Mouse (Mus musculus) liver, embryonic 13.5 days (tissue): ENCODE data around the gene Hscb. TPM values are rescaled to one million over a fixed set of nuclear protein-coding genes. Genes with fewer than 3 reads are reported as not detected.
"Not testable (repeated sequence)": the region's sequence is repeated elsewhere in the genome, so short reads cannot be mapped to it uniquely, and the experiment has no call there.

ENCODE experiments used
- ATAC-seq: fragments of 200-750 bp; cut with Nextera tagmentation; 2 replicates; pipeline ENCODE4 v1.8.0; 2017; ENCODE audit warnings: low read depth, mild to moderate bottlenecking, moderate number of reproducible peaks, moderate library complexity
- DNase-seq: peaks from one replicate; pipeline ENCODE4 v3.0.0; 2022
- H3K27ac ChIP-seq: fragments of 300-500 bp; sonication (generic); 2 replicates; pipeline ENCODE4 v1.5.1; 2015; ENCODE audit warnings: moderate library complexity, mild to moderate bottlenecking, inconsistent platforms
- H3K27me3 ChIP-seq: fragments of 300-500 bp; sonication (generic); 2 replicates; pipeline ENCODE4 v1.6.1; 2015; ENCODE audit warnings: mild to moderate bottlenecking, inconsistent platforms
- H3K36me3 ChIP-seq: fragments of 300-500 bp; sonication (generic); 2 replicates; pipeline ENCODE4 v1.6.1; 2015; ENCODE audit warnings: mild to moderate bottlenecking, inconsistent platforms
- H3K4me1 ChIP-seq: fragments of 300-500 bp; sonication (generic); replicated peaks from 2 replicates; pipeline ENCODE4 v1.6.1; 2015; ENCODE audit warnings: inconsistent platforms
- H3K4me2 ChIP-seq: fragments of 300-500 bp; sonication (generic); 2 replicates; pipeline ENCODE4 v1.6.1; 2015; ENCODE audit warnings: inconsistent platforms, mild to moderate bottlenecking, moderate library complexity
- H3K4me3 ChIP-seq: fragments of 300-500 bp; sonication (generic); replicated peaks from 2 replicates; pipeline ENCODE4 v1.5.1; 2015; ENCODE audit warnings: mild to moderate bottlenecking, inconsistent platforms
- H3K9ac ChIP-seq: fragments of 300-500 bp; sonication (generic); 2 replicates; pipeline ENCODE4 v1.6.1; 2015; ENCODE audit warnings: mild to moderate bottlenecking, inconsistent platforms
- H3K9me3 ChIP-seq: fragments of 300-500 bp; sonication (generic); replicated peaks from 2 replicates; pipeline ENCODE4 v1.6.1; 2016; ENCODE audit warnings: inconsistent platforms
- WGBS: fragments of 180-500 bp; shearing (Covaris S2); methylation state at CpG from one replicate; pipeline ENCODE4 v1.1.7; 2015; ENCODE audit not compliant: insufficient replicate concordance; 5-methylcytosine and 5-hydroxymethylcytosine counted together
- polyA plus RNA-seq: library from polyadenylated mRNA; unstranded; fragments of >200 nt; fragmentation: Nextera tagmentation; extraction: Ambion mirVana; gene quantifications from 2 replicates; pipeline ENCODE4 v1.2.1, GENCODE M21; 2015

Gene Hscb
- polyA plus RNA-seq, 1 experiment from 2014 or later: 62.4 TPM

DNA sequence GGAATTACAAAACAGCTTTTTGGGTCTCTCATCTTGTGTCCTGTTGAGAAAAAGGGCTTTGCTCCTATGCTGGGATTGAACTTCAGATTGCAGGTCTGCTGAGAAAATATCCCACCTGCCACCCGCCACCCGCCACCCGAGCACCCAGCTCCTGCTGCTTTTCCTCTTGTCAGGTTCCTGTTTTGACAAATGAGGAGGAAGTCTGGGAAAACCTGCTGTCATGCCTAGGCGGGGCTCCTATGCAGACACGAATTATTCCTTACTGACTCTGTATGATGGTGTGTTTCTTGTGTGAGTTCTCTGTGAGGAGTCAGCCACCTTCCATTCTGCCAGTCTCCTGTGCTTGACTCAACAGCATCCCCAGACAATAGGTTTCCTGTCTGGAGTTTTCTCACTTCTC lies 20.9 kb upstream of the Hscb start:
- peaks cover 94% of the 10 kb centered on the region for H3K36me3 ChIP-seq

DNA sequence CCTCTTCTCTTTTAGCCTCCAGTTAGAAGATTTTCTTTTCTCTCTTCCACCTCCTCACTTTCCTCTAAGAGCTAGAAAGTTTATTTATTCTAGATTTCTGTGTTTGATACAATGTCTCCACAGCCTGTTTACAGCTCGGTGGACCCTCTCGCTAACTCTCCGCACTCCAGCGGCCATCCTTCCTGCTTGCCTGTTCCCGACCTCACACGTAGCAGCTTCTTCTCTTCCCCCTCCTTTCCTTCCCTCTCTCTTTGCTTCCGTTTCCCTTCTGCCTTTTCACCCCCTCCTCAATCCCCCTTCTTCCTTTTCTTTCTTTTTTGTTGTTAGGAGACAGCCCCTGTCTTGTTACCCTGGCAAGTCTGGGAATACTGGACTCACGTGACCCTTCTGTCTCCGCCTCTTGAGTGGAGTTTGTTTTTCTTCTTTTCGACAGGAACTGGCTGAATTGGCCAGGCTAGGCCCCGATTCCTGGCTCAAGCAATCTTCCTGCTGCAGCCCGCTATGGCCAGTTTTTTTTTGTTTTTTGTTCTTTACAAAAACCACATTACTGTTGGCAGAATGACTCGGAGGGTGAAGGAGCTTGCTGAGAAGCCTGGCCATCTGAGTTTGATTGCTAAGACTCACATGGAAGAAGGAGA lies 19.6 kb upstream of the Hscb start:
- ATAC-seq: no peak
- H3K9ac ChIP-seq: no peak overlapping the region
- no peaks in the 10 kb centered on the region for H3K27me3 ChIP-seq
- H3K36me3 ChIP-seq: peaks cover 96% of the 10 kb centered on the region
- no peak for DNase-seq
- no peak overlapping the region for H3K4me2 ChIP-seq
- no peaks in the 10 kb centered on the region; the same call in 1 of the 2 replicates for H3K4me1 ChIP-seq
- no peaks in the 10 kb centered on the region for H3K9me3 ChIP-seq
- no peak overlapping the region for H3K4me3 ChIP-seq
- WGBS: 69% methylated on average over 13 of the region's 13 CpGs
- no peak overlapping the region for H3K27ac ChIP-seq

More for the DNA sequence above, 20.9 kb upstream of the Hscb start:
- WGBS: 79% methylated on average over 5 of the region's 5 CpGs
- no peak for ATAC-seq
- H3K4me1 ChIP-seq: no peaks in the 10 kb centered on the region; the same call in 1 of the 2 replicates
- DNase-seq: no peak
- no peaks in the 10 kb centered on the region for H3K27me3 ChIP-seq
- H3K9ac ChIP-seq: no peak overlapping the region
- H3K9me3 ChIP-seq: no peaks in the 10 kb centered on the region
- H3K27ac ChIP-seq: no peak overlapping the region
- no peak overlapping the region for H3K4me3 ChIP-seq
- no peak overlapping the region for H3K4me2 ChIP-seq

DNA sequence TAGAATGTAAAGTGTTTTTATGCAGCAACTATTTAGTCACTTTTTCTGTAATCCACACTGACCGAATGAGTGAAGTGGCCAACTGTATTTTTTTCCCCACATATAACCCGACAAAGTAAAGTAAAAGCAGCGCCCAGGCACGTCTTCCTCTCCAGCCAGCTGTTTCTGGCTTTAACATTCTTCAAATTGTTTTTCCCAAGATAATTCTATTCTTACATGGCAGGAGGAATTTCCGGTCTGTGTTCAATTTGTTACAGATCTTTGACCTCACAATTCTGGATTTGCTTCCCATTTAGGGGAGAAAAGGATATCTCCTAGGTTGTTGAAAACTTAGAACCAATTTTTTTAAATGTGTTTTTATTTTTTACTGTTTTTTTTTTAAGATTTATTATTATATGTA lies 17.5 kb upstream of the Hscb start:
- H3K27ac ChIP-seq: no peak overlapping the region; the same call in 1 of the 2 replicates
- H3K4me3 ChIP-seq: no peak overlapping the region
- H3K4me2 ChIP-seq: no peak overlapping the region
- H3K36me3 ChIP-seq: peaks cover 96% of the 10 kb centered on the region
- ATAC-seq (no peak), DNase-seq (no peak)
- WGBS: 86% methylated on average over 5 of the region's 5 CpGs
- H3K9me3 ChIP-seq: no peaks in the 10 kb centered on the region
- H3K4me1 ChIP-seq: no peaks in the 10 kb centered on the region; the same call in 1 of the 2 replicates
- no peak overlapping the region for H3K9ac ChIP-seq
- H3K27me3 ChIP-seq: no peaks in the 10 kb centered on the region

DNA sequence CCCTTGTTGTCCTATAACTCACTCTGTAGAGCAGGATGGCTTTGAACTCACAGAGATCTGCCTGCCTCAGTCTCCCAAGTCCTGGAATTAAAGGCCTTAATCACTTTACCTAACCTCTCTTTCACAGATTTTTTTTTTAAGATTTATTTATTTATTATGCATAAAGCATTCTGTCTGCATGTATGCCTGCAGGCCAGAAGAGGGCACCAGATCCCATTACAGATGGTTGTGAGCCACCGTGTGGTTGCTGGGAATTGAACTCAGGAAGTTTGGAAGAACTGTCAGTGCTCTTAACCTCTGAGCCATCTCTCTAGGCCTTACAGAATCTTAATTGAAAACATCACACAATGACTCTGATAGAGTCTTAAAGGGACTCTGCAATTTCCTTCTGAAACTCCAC lies 13.4 kb upstream of the Hscb start:
- H3K4me3 ChIP-seq: no peak overlapping the region
- H3K4me2 ChIP-seq: no peak overlapping the region
- no peaks in the 10 kb centered on the region; the same call in none of the 2 replicates for H3K4me1 ChIP-seq
- no peak overlapping the region for H3K27ac ChIP-seq
- peaks cover 94% of the 10 kb centered on the region for H3K36me3 ChIP-seq
- no peaks in the 10 kb centered on the region for H3K27me3 ChIP-seq
- DNase-seq: no peak
- no peaks in the 10 kb centered on the region for H3K9me3 ChIP-seq
- WGBS: 71% methylated on average over 1 of the region's 1 CpGs
- ATAC-seq: no peak
- no peak overlapping the region for H3K9ac ChIP-seq

DNA sequence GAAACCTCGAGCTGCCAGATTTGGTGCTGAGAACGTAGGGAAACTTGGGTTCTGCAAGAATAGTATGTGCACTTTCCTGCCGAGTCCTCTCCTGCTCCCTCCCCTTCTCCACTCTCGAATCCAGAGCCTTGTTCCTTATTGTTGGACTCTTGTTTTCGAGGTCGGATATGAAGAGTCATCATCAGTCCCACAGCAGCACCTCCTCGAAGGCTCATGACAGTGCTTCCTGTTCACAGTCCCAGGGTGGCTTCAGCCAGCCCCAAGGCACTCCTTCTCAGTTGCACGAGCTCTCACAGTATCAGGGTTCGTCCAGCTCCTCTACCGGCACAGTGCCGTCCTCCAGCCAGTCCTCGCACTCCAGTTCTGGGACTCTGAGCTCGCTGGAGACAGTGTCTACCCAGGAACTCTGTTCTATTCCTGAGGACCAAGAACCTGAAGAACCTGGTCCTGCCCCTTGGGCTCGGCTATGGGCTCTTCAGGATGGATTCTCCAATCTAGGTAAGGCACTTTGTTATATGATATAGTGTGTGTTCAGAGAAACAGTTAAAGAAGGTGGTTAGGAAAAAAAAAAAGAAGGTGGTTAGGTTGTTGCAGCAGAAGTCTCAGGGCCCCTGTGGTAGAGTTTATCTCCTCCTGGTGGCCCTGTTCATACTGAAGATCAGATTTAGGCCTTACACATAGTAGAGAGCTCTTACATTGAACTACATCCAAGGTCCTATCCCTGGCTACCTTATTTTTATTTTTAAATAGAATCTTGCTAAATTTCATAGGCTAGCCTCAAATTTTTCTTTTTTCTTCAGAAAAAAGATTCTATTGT lies 1.7 kb upstream of the Hscb start:
- Histone ChIP-seq H3K9me3 (no peaks in the 10 kb centered on the region), H3K4me2 (peak overlapping the region; percentile 81), H3K4me1 (peaks cover 63% of the 10 kb centered on the region), H3K27me3 (no peaks in the 10 kb centered on the region), H3K9ac (peak overlapping the region; percentile 89), H3K27ac (peak overlapping the region; percentile 92), H3K36me3 (peaks cover 56% of the 10 kb centered on the region), H3K4me3 (peak overlapping the region; percentile 82)
- DNase-seq (no peak), ATAC-seq (no peak)
- 45% methylated on average over 14 of the region's 14 CpGs for WGBS

DNA sequence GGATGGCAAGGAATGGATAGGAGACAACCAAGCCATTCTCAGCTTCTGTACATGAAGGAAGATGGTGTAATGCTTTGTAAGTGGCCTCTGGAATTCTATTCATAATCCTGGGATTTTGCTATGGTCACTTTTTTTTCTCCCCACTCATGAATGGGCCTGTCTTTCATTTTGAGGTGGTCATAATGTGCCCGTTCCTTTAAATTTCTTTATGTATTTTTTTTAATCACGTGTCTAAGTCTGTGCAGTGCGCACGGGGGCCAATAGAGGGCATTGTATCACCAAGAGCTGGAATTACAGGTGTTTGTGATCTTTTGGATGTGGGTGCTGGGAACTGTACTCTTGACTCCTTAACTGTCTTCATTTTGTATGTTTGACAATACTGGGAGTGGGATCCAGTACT lies 888 bp upstream of the Hscb start:
- 1% methylated on average over 4 of the region's 4 CpGs for WGBS
- Histone ChIP-seq H3K9ac (peak overlapping the region; percentile 89), H3K4me2 (peak overlapping the region; percentile 81), H3K36me3 (peaks cover 48% of the 10 kb centered on the region), H3K9me3 (no peaks in the 10 kb centered on the region), H3K27ac (peak overlapping the region; percentile 92), H3K27me3 (no peaks in the 10 kb centered on the region), H3K4me3 (peak overlapping the region; percentile 82), H3K4me1 (peaks cover 69% of the 10 kb centered on the region)
- DNase-seq (peak; percentile 65), ATAC-seq (no peak)

DNA sequence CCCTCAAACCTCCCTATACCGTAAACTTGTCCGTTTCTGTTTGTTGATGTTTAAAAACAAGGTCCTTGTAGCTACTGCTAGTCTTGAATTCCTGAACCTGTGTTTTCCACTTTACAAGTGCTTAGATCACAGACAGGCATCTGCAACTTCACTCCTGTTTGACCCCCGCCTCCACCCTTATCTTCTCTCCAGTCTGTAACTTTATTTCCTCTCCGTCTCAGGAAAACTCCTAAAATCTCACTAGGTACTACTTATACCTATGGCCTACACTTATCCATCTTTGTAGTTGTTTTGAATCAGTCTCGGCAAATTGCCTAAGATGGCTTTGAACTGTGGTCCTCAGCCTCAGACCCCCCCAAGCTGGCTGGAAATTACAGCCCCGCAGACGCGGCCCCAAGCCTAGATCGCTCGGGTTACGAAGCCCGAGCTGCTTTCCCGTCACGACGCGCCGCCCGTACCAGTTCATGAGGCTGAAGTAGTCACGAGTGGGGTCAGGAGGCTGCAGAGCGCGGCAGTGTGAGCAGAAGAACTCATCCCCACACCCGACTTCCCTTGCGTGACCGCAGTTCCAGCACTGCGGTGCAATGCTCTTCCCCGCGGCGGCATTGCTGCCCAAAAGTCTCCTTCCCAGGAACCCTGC lies 419 bp downstream of the Hscb start:
- Histone ChIP-seq H3K4me2 (peak overlapping the region; percentile 71), H3K36me3 (peaks cover 41% of the 10 kb centered on the region), H3K27me3 (no peaks in the 10 kb centered on the region), H3K9ac (peak overlapping the region; percentile 97), H3K27ac (peak overlapping the region; percentile 99), H3K4me1 (peaks cover 79% of the 10 kb centered on the region), H3K9me3 (no peaks in the 10 kb centered on the region), H3K4me3 (peak overlapping the region; percentile 82)
- WGBS: 3% methylated on average over 28 of the region's 28 CpGs
- peak; percentile 21 for ATAC-seq
- peak; percentile 60 for DNase-seq

DNA sequence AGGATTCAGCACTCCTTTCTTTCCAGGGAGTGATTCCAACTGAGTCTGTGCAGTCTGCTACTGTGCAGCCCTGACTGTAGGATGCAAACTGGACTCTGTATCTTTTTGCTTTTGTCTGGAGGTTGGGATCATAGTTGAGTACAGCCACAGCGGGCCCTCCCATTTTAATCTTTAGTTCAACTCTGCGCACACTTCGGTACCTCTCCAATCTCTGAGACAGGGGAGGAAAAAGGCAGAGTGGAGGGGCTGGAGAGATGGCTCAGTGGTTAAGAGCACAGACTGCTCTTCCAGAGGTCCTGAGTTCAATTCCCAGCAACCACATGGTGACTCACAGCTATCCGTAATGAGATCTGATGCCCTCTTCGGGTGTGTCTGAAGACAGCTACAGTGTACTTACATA lies 1.6 kb downstream of the Hscb start:
- peak overlapping the region; percentile 97 for H3K9ac ChIP-seq
- peak overlapping the region; percentile 71 for H3K4me2 ChIP-seq
- WGBS: 23% methylated on average over 5 of the region's 5 CpGs
- ATAC-seq, H3K27me3 ChIP-seq, H3K9me3 ChIP-seq: not testable (repeated sequence)
- H3K4me3 ChIP-seq: peak overlapping the region; percentile 82
- H3K4me1 ChIP-seq: peaks cover 84% of the 10 kb centered on the region
- peak overlapping the region; percentile 99 for H3K27ac ChIP-seq
- DNase-seq: peak; percentile 57
- peaks cover 41% of the 10 kb centered on the region for H3K36me3 ChIP-seq

DNA sequence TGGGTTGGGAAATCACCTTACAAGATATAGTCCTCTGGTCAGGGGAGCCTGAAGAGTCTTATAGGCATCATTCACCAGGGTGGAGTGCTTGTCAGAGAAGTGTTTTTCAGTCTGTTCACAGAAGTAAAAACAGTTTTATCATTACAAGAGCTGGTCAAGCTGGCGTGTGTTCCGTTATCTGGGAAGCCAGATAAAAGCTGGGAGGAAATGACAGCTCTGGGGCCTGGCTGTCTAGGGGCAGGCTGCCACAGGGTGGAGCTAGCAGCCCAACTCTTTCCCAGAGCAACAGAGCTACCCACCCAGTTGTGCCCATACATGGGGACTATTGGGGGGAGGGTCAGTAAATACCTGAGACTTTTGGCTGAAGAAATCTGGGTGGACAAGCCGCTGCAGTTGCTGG lies 3.6 kb downstream of the Hscb start:
- Histone ChIP-seq H3K4me3 (peak overlapping the region; percentile 82), H3K27ac (peak overlapping the region; percentile 99), H3K9ac (peak overlapping the region; percentile 97)

DNA sequence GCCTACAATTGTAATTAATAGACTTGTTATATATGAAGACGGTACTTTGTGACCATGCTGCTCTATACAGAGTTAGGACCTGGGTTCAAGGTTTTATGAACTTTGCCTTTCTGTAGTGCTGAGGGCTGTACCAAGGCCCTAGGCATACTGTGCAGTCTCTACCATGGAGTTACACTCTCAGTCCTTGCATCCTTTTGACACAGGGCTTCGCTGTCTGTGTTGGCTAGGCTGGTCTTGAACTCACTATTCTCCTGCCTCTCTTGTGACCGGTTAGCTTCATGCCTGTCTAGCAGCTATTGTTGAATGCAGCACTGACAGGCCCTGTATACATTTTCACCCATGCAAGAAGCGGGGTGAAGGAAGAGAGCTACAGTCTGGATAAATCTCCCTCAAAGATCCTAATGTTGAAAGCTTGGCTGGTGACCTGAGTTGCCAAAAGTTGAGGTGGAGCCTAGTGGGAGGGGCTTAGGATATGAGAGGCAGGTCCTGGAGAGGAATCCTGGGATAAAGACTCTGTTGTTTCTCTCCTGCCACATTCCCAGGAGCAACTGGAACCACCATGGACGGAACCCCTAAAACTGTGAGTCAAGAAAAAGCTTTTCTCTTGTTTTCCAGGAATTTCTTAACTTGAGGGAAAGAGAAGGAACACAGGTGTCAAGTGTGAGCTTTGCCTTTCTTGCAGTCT lies 8.4 kb downstream of the Hscb start:
- no peak for ATAC-seq
- 87% methylated on average over 5 of the region's 5 CpGs for WGBS
- H3K4me2 ChIP-seq: no peak overlapping the region
- no peak overlapping the region for H3K9ac ChIP-seq
- H3K27ac ChIP-seq: peak overlapping the region; percentile 7; the same call in 1 of the 2 replicates
- no peaks in the 10 kb centered on the region for H3K9me3 ChIP-seq
- H3K27me3 ChIP-seq: no peaks in the 10 kb centered on the region
- H3K4me3 ChIP-seq: no peak overlapping the region
- H3K4me1 ChIP-seq: peaks cover 40% of the 10 kb centered on the region
- no peak for DNase-seq
- peaks cover 57% of the 10 kb centered on the region for H3K36me3 ChIP-seq

More for the DNA sequence above, 3.6 kb downstream of the Hscb start:
- DNase-seq (peak; percentile 88), ATAC-seq (peak; percentile 81)
- Histone ChIP-seq H3K27me3 (no peaks in the 10 kb centered on the region), H3K36me3 (peaks cover 38% of the 10 kb centered on the region), H3K4me1 (peaks cover 70% of the 10 kb centered on the region), H3K4me2 (peak overlapping the region; percentile 71), H3K9me3 (no peaks in the 10 kb centered on the region)
- WGBS: 4% methylated on average over 3 of the region's 3 CpGs

DNA sequence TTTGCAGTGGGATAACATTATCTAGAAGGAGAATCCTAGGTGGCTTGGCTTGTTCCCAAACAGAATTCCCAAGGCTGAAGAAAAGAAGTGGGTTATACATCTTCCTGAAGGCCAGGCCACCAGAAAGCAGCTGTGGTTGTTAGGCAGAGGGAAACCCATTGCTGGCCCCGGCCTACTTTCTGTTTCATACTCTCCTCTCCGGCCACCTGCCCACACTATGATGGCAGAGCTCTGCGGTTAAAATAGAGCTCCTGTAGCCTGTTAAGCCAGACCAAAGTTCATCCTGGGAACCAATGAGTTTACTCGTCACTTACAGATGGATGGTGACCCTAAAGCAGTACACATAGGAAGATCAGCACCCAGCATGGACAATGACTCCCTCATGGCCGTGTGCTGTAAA lies 12.0 kb downstream of the Hscb start:
- 0 out of 2 replicates have a peak, but pooled peaks cover 8% of the 10 kb centered on the region for H3K4me1 ChIP-seq
- WGBS: 89% methylated on average over 5 of the region's 5 CpGs
- H3K9me3 ChIP-seq: no peaks in the 10 kb centered on the region
- no peaks in the 10 kb centered on the region for H3K27me3 ChIP-seq
- H3K36me3 ChIP-seq: peaks cover 35% of the 10 kb centered on the region
- no peak for DNase-seq
- no peak for ATAC-seq
- no peak overlapping the region for H3K27ac ChIP-seq
- no peak overlapping the region for H3K4me2 ChIP-seq
- no peak overlapping the region for H3K4me3 ChIP-seq
- no peak overlapping the region for H3K9ac ChIP-seq
